Mouse (Mus musculus): ENCODE data around the gene Epb41l4b.

GRCm38 (mm10) chr4:57041211-57041610 is 102.0 kb downstream of the Epb41l4b start:
- TF ChIP-seq CTCF (IDR thresholded peaks at IDR 0.05; ENCODE audit: borderline replicate concordance, insufficient read depth, low read length) (no peak), POLR2A (IDR thresholded peaks at IDR 0.05; ENCODE audit: low read depth, low read length) (no peak)
